Mouse (Mus musculus): Measurements from ENCODE around the gene Sik2. TPM values are rescaled to one million over a fixed set of nuclear protein-coding genes. Genes with fewer than 3 reads are reported as not detected.

The Sik2 gene
- polyA plus RNA-seq, 1 experiment = 1.0 TPM

DNA sequence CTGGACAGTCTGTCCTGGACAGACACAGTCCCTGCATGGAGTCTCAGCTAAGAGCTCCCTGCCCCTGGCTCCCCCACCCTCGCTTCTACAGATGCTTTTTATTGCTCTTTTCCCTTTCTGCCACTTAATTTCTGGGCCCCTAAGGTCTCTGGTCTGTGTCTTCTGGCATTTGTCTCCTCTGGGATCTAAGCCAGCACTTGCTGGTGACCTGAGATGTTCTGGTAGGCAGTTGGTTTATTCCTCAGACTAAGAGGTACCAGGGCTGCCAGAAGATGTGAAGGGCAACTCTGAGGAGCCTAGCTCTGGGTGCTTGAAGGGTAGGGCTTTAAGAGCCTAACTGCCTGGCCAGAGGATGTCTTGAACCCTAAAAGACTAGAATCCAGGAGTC, 123.3 kb downstream of the Sik2 start:
- H3K4me1 ChIP-seq (ENCODE audit: control insufficient read depth) = peaks cover 8% of the 10 kb centered on the region
- no peak overlapping the region for H3K4me3 ChIP-seq (replicated peaks)
- H3K27me3 ChIP-seq (ENCODE audit: control insufficient read depth) = no peaks in the 10 kb centered on the region
- H3K9me3 ChIP-seq (ENCODE audit: control insufficient read depth, low read length) = no peaks in the 10 kb centered on the region
- TF ChIP-seq TAL1 (IDR thresholded peaks at IDR 0.05; ENCODE audit: low read length) (no peak), GATA1 (IDR thresholded peaks at IDR 0.05; ENCODE audit: low read length) (no peak)
- peaks cover 99% of the 10 kb centered on the region for H3K36me3 ChIP-seq (ENCODE audit: control insufficient read depth)

DNA sequence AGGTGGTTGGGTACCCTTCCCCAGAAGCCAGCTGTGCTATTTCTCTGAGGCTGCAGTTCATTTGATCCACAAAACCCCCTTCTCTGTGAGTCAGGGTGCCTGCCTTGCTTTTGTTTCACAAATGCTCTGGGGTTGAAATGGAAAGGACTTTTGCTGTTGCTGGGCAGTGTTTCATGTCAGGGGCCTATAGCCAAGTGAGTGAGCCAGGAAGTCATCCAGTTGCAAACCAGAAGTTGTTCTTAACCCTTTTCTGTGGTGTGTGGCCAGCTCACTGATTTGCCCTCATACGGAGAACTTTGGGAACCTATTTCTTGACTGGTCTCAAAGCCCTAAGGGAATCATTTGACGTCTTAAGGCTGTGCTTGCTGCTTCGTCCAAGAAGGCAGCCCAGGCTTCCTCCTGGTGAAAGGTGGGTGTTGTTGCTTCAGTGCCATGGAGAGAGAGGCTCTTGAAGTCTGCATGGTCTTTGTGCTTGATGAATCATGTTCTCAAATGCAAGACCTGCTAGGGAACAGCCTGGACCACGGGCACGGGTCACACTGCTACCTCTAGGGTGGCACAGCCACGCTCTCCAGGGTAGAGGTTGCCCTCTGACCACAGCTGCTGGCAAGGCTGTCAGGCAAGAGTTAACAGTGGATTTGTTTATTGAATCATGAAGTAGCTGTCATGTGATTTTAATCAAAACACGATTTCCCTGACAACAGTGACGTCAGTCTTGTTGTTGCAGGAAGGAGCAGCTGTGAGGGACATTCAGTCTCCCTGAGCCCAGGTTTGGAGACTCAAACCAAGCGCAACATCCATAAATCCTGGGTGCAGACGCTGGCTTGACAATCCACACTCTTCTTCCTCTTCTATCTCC, 123.9 kb downstream of the Sik2 start:
- Histone ChIP-seq H3K9me3 (ENCODE audit: control insufficient read depth, low read length) (no peaks in the 10 kb centered on the region), H3K36me3 (ENCODE audit: control insufficient read depth) (peaks cover 100% of the 10 kb centered on the region), H3K27me3 (ENCODE audit: control insufficient read depth) (no peaks in the 10 kb centered on the region), H3K4me1 (ENCODE audit: control insufficient read depth) (peaks cover 8% of the 10 kb centered on the region), H3K4me3 (replicated peaks) (no peak overlapping the region)
- TF ChIP-seq GATA1 (IDR thresholded peaks at IDR 0.05; ENCODE audit: low read length) = no peak
- TF ChIP-seq TAL1 (IDR thresholded peaks at IDR 0.05; ENCODE audit: low read length) = no peak

DNA sequence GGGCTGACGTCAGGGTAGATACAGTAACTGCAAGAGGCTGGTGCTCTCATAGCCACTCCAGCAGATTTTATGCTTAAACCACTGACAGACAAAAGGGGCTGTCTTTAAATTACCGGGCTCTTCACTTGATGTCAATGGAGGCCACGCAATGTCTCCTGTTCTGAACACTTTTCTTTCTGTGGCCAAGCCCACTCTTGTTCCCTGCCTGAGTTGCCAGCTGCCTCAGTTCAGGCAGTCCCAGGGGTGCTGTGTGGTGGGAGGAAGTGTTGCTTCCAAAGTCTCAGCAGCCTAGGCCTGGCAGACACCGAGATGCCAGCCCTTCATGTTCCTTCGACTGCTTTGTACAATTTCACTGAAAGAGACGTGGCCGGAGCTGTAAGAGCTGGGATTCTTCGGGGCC, 124.8 kb downstream of the Sik2 start:
- Histone ChIP-seq H3K9me3 (ENCODE audit: control insufficient read depth, low read length) (no peaks in the 10 kb centered on the region), H3K4me3 (replicated peaks) (no peak overlapping the region), H3K27me3 (ENCODE audit: control insufficient read depth) (no peaks in the 10 kb centered on the region), H3K4me1 (ENCODE audit: control insufficient read depth) (peaks cover 8% of the 10 kb centered on the region), H3K36me3 (ENCODE audit: control insufficient read depth) (peaks cover 100% of the 10 kb centered on the region)
- TF ChIP-seq GATA1 (IDR thresholded peaks at IDR 0.05; ENCODE audit: low read length) (no peak), TAL1 (IDR thresholded peaks at IDR 0.05; ENCODE audit: low read length) (no peak)

DNA sequence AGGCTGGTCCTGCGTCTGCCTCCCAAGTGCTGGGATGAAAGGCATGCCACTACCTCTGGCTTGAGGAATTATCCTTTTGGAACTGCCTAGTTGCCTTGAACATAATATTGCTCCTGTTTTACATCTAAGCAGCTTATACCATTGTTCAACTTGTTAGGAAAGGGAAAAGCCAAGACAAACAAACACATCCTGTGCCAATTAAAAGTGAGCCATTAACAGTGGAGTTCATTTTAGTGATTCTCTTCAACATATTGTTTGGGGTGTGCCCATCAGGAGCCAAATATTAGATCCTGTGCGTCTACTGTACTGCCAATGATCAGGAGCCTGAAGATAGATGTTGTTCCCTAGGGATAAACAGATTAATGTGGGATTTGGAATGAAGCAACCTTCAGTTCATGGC, 126.7 kb downstream of the Sik2 start:
- Histone ChIP-seq H3K27me3 (ENCODE audit: control insufficient read depth) (no peaks in the 10 kb centered on the region), H3K4me3 (replicated peaks) (no peak overlapping the region), H3K4me1 (ENCODE audit: control insufficient read depth) (peaks cover 5% of the 10 kb centered on the region), H3K36me3 (ENCODE audit: control insufficient read depth) (peaks cover 100% of the 10 kb centered on the region), H3K9me3 (ENCODE audit: control insufficient read depth, low read length) (no peaks in the 10 kb centered on the region)
- no peak for TF ChIP-seq GATA1 (IDR thresholded peaks at IDR 0.05; ENCODE audit: low read length)
- TF ChIP-seq TAL1 (IDR thresholded peaks at IDR 0.05; ENCODE audit: low read length) = no peak

DNA sequence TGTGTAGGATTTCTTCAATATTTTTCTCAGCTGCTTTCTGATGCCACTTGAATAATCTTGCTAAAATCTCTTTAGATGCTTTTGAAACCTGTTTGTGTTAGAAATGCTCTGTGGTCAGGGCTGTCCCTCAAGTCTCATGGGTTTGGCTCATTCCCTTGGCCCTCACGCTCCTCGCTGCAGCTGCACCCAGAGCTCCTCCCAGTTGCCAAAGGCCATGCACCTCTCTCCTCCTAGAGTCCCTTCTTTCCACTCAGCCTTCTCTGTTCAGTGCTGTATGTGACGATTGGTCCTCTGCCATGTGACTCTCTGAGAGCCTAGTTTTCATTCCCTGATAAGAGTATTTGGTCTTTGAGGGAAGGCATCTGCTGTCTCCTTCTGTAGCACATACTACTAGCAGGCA, 131.4 kb downstream of the Sik2 start:
- H3K36me3 ChIP-seq (ENCODE audit: control insufficient read depth) = peaks cover 100% of the 10 kb centered on the region
- no peak overlapping the region for H3K4me3 ChIP-seq (replicated peaks)
- no peaks in the 10 kb centered on the region for H3K9me3 ChIP-seq (ENCODE audit: control insufficient read depth, low read length)
- TF ChIP-seq TAL1 (IDR thresholded peaks at IDR 0.05; ENCODE audit: low read length) (no peak), GATA1 (IDR thresholded peaks at IDR 0.05; ENCODE audit: low read length) (no peak)
- no peaks in the 10 kb centered on the region for H3K27me3 ChIP-seq (ENCODE audit: control insufficient read depth)
- peaks cover 1% of the 10 kb centered on the region for H3K4me1 ChIP-seq (ENCODE audit: control insufficient read depth)

DNA sequence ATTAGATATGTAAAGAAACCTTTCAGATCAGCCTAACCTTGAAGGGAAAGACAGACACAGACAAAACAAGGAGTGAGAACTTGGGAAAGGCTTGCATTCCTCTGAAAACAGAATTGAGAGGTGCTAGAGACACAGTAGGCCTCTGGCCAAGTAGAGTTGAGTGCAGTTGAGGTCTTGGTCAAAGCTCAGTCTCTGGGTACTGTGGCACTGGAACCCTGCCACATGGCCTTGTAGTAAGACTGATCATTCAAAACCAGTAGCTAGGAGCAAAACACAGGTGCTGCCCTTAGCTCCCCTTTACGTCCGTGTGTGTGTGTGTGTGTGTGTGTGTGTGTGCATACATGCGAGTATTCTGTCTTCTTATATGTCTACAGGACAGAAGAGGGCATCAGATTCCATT, 132.6 kb downstream of the Sik2 start:
- Histone ChIP-seq H3K4me1 (ENCODE audit: control insufficient read depth) (peaks cover 1% of the 10 kb centered on the region), H3K27me3 (ENCODE audit: control insufficient read depth) (no peaks in the 10 kb centered on the region), H3K4me3 (replicated peaks) (no peak overlapping the region), H3K9me3 (ENCODE audit: control insufficient read depth, low read length) (no peaks in the 10 kb centered on the region), H3K36me3 (ENCODE audit: control insufficient read depth) (peaks cover 95% of the 10 kb centered on the region)
- TF ChIP-seq GATA1 (IDR thresholded peaks at IDR 0.05; ENCODE audit: low read length) (no peak), TAL1 (IDR thresholded peaks at IDR 0.05; ENCODE audit: low read length) (no peak)

DNA sequence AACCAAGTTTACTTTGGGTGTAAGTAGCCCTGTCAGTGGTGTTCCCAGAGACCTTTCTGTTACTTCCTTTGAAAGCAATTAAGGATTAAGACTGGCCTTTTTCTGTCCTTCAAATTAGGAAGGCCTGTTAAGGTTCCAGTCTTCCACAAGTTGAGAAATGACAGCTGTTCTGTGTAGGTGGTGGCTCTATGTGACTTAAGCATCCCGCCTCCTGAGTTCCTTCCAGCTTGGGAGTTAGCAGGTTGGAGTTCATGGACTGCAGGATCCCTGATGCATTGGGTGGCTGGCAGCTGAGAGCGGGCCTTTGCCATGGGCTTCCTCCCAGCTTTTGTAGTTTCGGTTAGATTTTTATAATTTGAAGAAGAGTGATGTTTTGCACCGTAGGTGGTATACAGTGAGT, 133.4 kb downstream of the Sik2 start:
- H3K27me3 ChIP-seq (ENCODE audit: control insufficient read depth) = no peaks in the 10 kb centered on the region
- H3K36me3 ChIP-seq (ENCODE audit: control insufficient read depth) = peaks cover 95% of the 10 kb centered on the region
- peaks cover 1% of the 10 kb centered on the region for H3K4me1 ChIP-seq (ENCODE audit: control insufficient read depth)
- H3K4me3 ChIP-seq (replicated peaks) = no peak overlapping the region
- H3K9me3 ChIP-seq (ENCODE audit: control insufficient read depth, low read length) = no peaks in the 10 kb centered on the region
- TF ChIP-seq TAL1 (IDR thresholded peaks at IDR 0.05; ENCODE audit: low read length) (no peak), GATA1 (IDR thresholded peaks at IDR 0.05; ENCODE audit: low read length) (no peak)

DNA sequence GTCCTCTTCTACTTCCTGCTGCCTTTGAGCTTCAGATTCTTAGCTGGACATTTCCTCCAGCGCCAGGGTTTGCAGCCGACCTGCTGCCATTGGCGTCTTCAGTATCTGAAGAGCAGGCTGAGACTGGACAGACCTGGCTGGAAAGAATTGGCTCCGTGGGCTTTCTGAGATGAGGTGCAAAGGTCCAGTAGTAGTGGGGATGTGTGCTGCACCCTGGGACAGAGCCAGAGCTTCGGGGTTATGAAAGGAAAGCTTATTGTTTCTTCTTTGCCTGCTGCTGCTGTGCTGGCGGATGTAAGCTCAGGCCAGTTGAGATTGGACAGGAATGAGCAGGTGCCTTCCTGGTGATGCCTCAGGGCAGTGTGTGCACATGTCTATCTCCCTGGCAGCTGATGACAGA, 134.8 kb downstream of the Sik2 start:
- Histone ChIP-seq H3K9me3 (ENCODE audit: control insufficient read depth, low read length) (no peaks in the 10 kb centered on the region), H3K36me3 (ENCODE audit: control insufficient read depth) (peaks cover 93% of the 10 kb centered on the region), H3K4me3 (replicated peaks) (no peak overlapping the region), H3K27me3 (ENCODE audit: control insufficient read depth) (no peaks in the 10 kb centered on the region), H3K4me1 (ENCODE audit: control insufficient read depth) (peaks cover 1% of the 10 kb centered on the region)
- TF ChIP-seq GATA1 (IDR thresholded peaks at IDR 0.05; ENCODE audit: low read length) (no peak), TAL1 (IDR thresholded peaks at IDR 0.05; ENCODE audit: low read length) (no peak)

DNA sequence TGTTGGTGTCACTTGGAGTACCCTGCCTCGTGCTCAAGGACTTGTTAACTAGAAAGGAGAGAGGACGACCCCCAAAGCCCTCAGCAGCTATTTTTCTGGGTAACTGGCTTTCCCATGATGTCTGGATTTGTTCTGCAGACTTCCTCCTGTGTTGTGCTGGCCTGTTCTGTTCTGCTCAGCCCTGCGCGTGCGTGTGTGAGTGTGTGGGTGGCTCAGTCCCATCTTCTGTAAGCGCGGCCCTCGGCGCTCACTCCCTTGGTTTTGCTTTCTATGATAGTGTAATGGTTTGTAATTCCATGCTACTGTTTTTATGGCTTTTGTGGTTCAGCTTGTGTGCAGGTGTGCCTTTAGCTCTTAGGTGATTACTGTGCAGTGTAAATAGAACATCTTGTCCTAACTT, 135.7 kb downstream of the Sik2 start:
- H3K36me3 ChIP-seq (ENCODE audit: control insufficient read depth) = peaks cover 93% of the 10 kb centered on the region
- no peaks in the 10 kb centered on the region for H3K27me3 ChIP-seq (ENCODE audit: control insufficient read depth)
- no peak for TF ChIP-seq TAL1 (IDR thresholded peaks at IDR 0.05; ENCODE audit: low read length)
- no peak for TF ChIP-seq GATA1 (IDR thresholded peaks at IDR 0.05; ENCODE audit: low read length)
- H3K4me1 ChIP-seq (ENCODE audit: control insufficient read depth) = peaks cover 1% of the 10 kb centered on the region
- H3K4me3 ChIP-seq (replicated peaks) = no peak overlapping the region
- H3K9me3 ChIP-seq (ENCODE audit: control insufficient read depth, low read length) = no peaks in the 10 kb centered on the region

All from erythroblast, embryonic 14.5 days (primary cell).